ENCODE assay signal across 26 mouse cellular contexts in genomic region chr17:13879731-13880130, GRCm38 (mm10).
DNase-seq lines count a peak whose midpoint lies in the region; ATAC-seq and TF ChIP-seq lines count a peak whose summit lies in the region.
"Had no signal": no experiment of that assay in that cellular context is flagged by ENCODE, and none has a peak within 500 bp of the region (broad histone marks: within the 10 kb centered on the region; RNA-seq: fewer than 3 reads in every experiment).

No protein-coding gene starts in this region.

- 0 out of 2 replicates have a peak, but pooled peaks have one; percentile 41 for ATAC-seq in lung, embryonic 16.5 days (ENCODE audit: low read depth)
- ATAC-seq: forebrain, embryonic 15.5 days; hindbrain, postnatal 0 days; inflammation-experienced regulatory T-cells, adult 6 months; Patski had no signal

- no peaks in the 10 kb centered on the region for H3K4me1 ChIP-seq in lung, embryonic 16.5 days (replicated peaks; ENCODE audit: control insufficient read depth, insufficient read depth, low read length)
- H3K4me1 ChIP-seq: embryonic facial prominence, embryonic 10.5 days; embryonic facial prominence, embryonic 13.5 days; forebrain, embryonic 12.5 days; forebrain, embryonic 15.5 days; heart, embryonic 13.5 days had no signal

- H3K27me3 ChIP-seq in lung, embryonic 16.5 days (ENCODE audit: control insufficient read depth, insufficient read depth, low read depth, low read length) = no peaks in the 10 kb centered on the region
- H3K27me3 ChIP-seq: embryonic facial prominence, embryonic 13.5 days; forebrain, embryonic 12.5 days; forebrain, embryonic 15.5 days; heart, embryonic 13.5 days; Patski had no signal

- whole genome bisulfite sequencing in lung, embryonic 16.5 days = 45% methylated on average over 1 of the region's 1 CpGs

- H3K36me3 ChIP-seq in lung, embryonic 16.5 days (ENCODE audit: control insufficient read depth, insufficient read depth, low read length) = peaks cover 24% of the 10 kb centered on the region

- peak overlapping the region; percentile 68 for H3K4me3 ChIP-seq in gastrocnemius, adult 2 months
- no peak overlapping the region for H3K4me3 ChIP-seq in lung, embryonic 16.5 days (ENCODE audit: low read length)
- H3K4me3 ChIP-seq: embryonic facial prominence, embryonic 10.5 days; embryonic facial prominence, embryonic 13.5 days; erythroblast, embryonic 14.5 days; forebrain, embryonic 12.5 days; forebrain, embryonic 15.5 days; heart, embryonic 13.5 days had no signal

- H3K4me2 ChIP-seq in lung, embryonic 16.5 days (ENCODE audit: low read depth, low read length) = no peak overlapping the region
- H3K4me2 ChIP-seq: embryonic facial prominence, embryonic 13.5 days; forebrain, embryonic 12.5 days; forebrain, embryonic 15.5 days; heart, embryonic 13.5 days; hindbrain, embryonic 14.5 days had no signal

- no peak for TF ChIP-seq CTCF in gastrocnemius, adult 2 months (IDR thresholded peaks at IDR 0.05)

- intact Hi-C loops in gastrocnemius, adult 2 months (cut with DNase I) = no loop called here

- no peak for DNase-seq in gastrocnemius, adult 2 months
- no peak for DNase-seq in gastrocnemius, adult 8-10 months (ENCODE audit: low spot score in 2 of 2)
- DNase-seq in lung, postnatal 4 days = no peak
- DNase-seq in lung, postnatal 25 days (ENCODE audit: low spot score) = peak; percentile 80
- no peak for DNase-seq in cerebellum, adult 9-11 months
- DNase-seq: adrenal gland, postnatal 10 days; adrenal gland, postnatal 36 days; cerebellum, adult 11 months; cerebellum, adult 2 months; cerebellum, postnatal 10 days; cerebellum, postnatal 36 days; embryo, embryonic 11 days; gastrocnemius, postnatal 14 days; heart, postnatal 14 days; heart, postnatal 4 days had no signal

- peak overlapping the region; percentile 49 for H3K27ac ChIP-seq in gastrocnemius, adult 2 months
- no peak overlapping the region for H3K27ac ChIP-seq in lung, embryonic 16.5 days (ENCODE audit: low read length)
- H3K27ac ChIP-seq: embryonic facial prominence, embryonic 10.5 days; embryonic facial prominence, embryonic 13.5 days; forebrain, embryonic 12.5 days; forebrain, embryonic 15.5 days; heart, embryonic 13.5 days; hindbrain, embryonic 14.5 days; hindbrain, postnatal 0 days had no signal

- no peaks in the 10 kb centered on the region for H3K9me3 ChIP-seq in lung, embryonic 16.5 days (ENCODE audit: control insufficient read depth, low read length)
- H3K9me3 ChIP-seq: embryonic facial prominence, embryonic 10.5 days; embryonic facial prominence, embryonic 13.5 days; forebrain, embryonic 12.5 days; forebrain, embryonic 15.5 days; heart, embryonic 13.5 days had no signal

- no peak overlapping the region for H3K9ac ChIP-seq in lung, embryonic 16.5 days (ENCODE audit: low read length)
- H3K9ac ChIP-seq: embryonic facial prominence, embryonic 13.5 days; forebrain, embryonic 12.5 days; forebrain, embryonic 15.5 days; heart, embryonic 13.5 days; hindbrain, embryonic 14.5 days had no signal
